Mouse (Mus musculus): ENCODE results near the gene Edem3. TPM values are rescaled to one million over a fixed set of nuclear protein-coding genes. Genes with fewer than 3 reads are reported as not detected.

Edem3 gene
- 18.6 and 20.1 TPM in 2 replicates for polyA plus RNA-seq (2014; fragmentation: Nextera tagmentation; extraction: Ambion mirVana)

GRCm38 (mm10) chr1:151754881-151755659 is at the start of gene Edem3:
Edem3 (plus strand) TSS chr1:151755371.
- peak within 1 kb of the TSS; percentile 95 for H3K4me2 ChIP-seq (replicated peaks; ENCODE audit: low read depth, low read length)
- peak; percentile 99 for ATAC-seq (ENCODE audit: insufficient number of reproducible peaks, insufficient read depth, low FRiP score, low read depth)
- no peaks in the 10 kb centered on the region for H3K9me3 ChIP-seq (ENCODE audit: control insufficient read depth, low read depth, low read length)
- H3K4me3 ChIP-seq (ENCODE audit: low read depth, low read length), result peak within 1 kb of the TSS; percentile 74
- peak within 1 kb of the TSS; percentile 80; the same call in 1 of the 2 replicates for H3K27ac ChIP-seq (ENCODE audit: low read length)
- H3K9ac ChIP-seq (replicated peaks; ENCODE audit: low read depth, low read length), result peak within 1 kb of the TSS; percentile 56
- no peaks in the 10 kb centered on the region for H3K27me3 ChIP-seq (ENCODE audit: control insufficient read depth, insufficient read depth, low read length)
- H3K4me1 ChIP-seq (ENCODE audit: control insufficient read depth, insufficient read depth, low read length), result peaks cover 11% of the 10 kb centered on the region
- WGBS, result under 1% methylated on average over 64 of the region's 64 CpGs
- no peaks in the 10 kb centered on the region for H3K36me3 ChIP-seq (ENCODE audit: control insufficient read depth, insufficient read depth, low read length)

- no peaks in the 10 kb centered on the region for H3K27me3 ChIP-seq (ENCODE audit: control insufficient read depth, insufficient read depth, low read length)
- WGBS, result 27% methylated on average over 11 of the region's 11 CpGs
- ATAC-seq (ENCODE audit: insufficient number of reproducible peaks, insufficient read depth, low FRiP score, low read depth), result peak; percentile 65; the same call in 1 of the 2 replicates
Observed at GRCm38 (mm10) chr1:151705723-151706396, 49.3 kb upstream of the Edem3 start.

GRCm38 (mm10) chr1:151706397-151706752 is 48.8 kb upstream of the Edem3 start:
- H3K36me3 ChIP-seq (ENCODE audit: control insufficient read depth, insufficient read depth, low read length), result no peaks in the 10 kb centered on the region
- no peaks in the 10 kb centered on the region for H3K9me3 ChIP-seq (ENCODE audit: control insufficient read depth, low read depth, low read length)
- no peak overlapping the region for H3K27ac ChIP-seq (ENCODE audit: low read length)
- no peak overlapping the region for H3K4me3 ChIP-seq (ENCODE audit: low read depth, low read length)
- H3K4me1 ChIP-seq (ENCODE audit: control insufficient read depth, insufficient read depth, low read length), result peaks cover 14% of the 10 kb centered on the region; the same call in 1 of the 2 replicates
- no peak overlapping the region for H3K4me2 ChIP-seq (replicated peaks; ENCODE audit: low read depth, low read length)
- no peaks in the 10 kb centered on the region for H3K27me3 ChIP-seq (ENCODE audit: control insufficient read depth, insufficient read depth, low read length)
- H3K9ac ChIP-seq (replicated peaks; ENCODE audit: low read depth, low read length), result no peak overlapping the region
- 76% methylated on average over 3 of the region's 3 CpGs for WGBS
- ATAC-seq (ENCODE audit: insufficient number of reproducible peaks, insufficient read depth, low FRiP score, low read depth), result no peak

More at GRCm38 (mm10) chr1:151705723-151706396, 49.3 kb upstream of the Edem3 start:
- H3K27ac ChIP-seq (ENCODE audit: low read length), result no peak overlapping the region
- no peak overlapping the region for H3K4me2 ChIP-seq (replicated peaks; ENCODE audit: low read depth, low read length)
- H3K9ac ChIP-seq (replicated peaks; ENCODE audit: low read depth, low read length), result no peak overlapping the region
- H3K36me3 ChIP-seq (ENCODE audit: control insufficient read depth, insufficient read depth, low read length), result no peaks in the 10 kb centered on the region
- no peak overlapping the region for H3K4me3 ChIP-seq (ENCODE audit: low read depth, low read length)
- no peaks in the 10 kb centered on the region for H3K9me3 ChIP-seq (ENCODE audit: control insufficient read depth, low read depth, low read length)
- peaks cover 12% of the 10 kb centered on the region; the same call in 1 of the 2 replicates for H3K4me1 ChIP-seq (ENCODE audit: control insufficient read depth, insufficient read depth, low read length)

- 30% methylated on average over 13 of the region's 13 CpGs for WGBS
- H3K9me3 ChIP-seq (ENCODE audit: control insufficient read depth, low read depth, low read length), result no peaks in the 10 kb centered on the region
- peaks cover 14% of the 10 kb centered on the region; the same call in 1 of the 2 replicates for H3K4me1 ChIP-seq (ENCODE audit: control insufficient read depth, insufficient read depth, low read length)
- H3K27me3 ChIP-seq (ENCODE audit: control insufficient read depth, insufficient read depth, low read length), result no peaks in the 10 kb centered on the region
- peak; percentile 61; the same call in 1 of the 2 replicates for ATAC-seq (ENCODE audit: insufficient number of reproducible peaks, insufficient read depth, low FRiP score, low read depth)
- peak overlapping the region; percentile 18; the same call in 1 of the 2 replicates for H3K27ac ChIP-seq (ENCODE audit: low read length)
- H3K36me3 ChIP-seq (ENCODE audit: control insufficient read depth, insufficient read depth, low read length), result no peaks in the 10 kb centered on the region
- H3K9ac ChIP-seq (replicated peaks; ENCODE audit: low read depth, low read length), result no peak overlapping the region
- no peak overlapping the region for H3K4me2 ChIP-seq (replicated peaks; ENCODE audit: low read depth, low read length)
- H3K4me3 ChIP-seq (ENCODE audit: low read depth, low read length), result no peak overlapping the region
Observed at GRCm38 (mm10) chr1:151708966-151709733, 46.0 kb upstream of the Edem3 start.

- no peaks in the 10 kb centered on the region for H3K36me3 ChIP-seq (ENCODE audit: control insufficient read depth, insufficient read depth, low read length)
- 38% methylated on average over 2 of the region's 2 CpGs for WGBS
- ATAC-seq (ENCODE audit: insufficient number of reproducible peaks, insufficient read depth, low FRiP score, low read depth), result no peak; the same call in 1 of the 2 replicates
- no peaks in the 10 kb centered on the region for H3K27me3 ChIP-seq (ENCODE audit: control insufficient read depth, insufficient read depth, low read length)
- H3K27ac ChIP-seq (ENCODE audit: low read length), result peak overlapping the region; percentile 18; the same call in 1 of the 2 replicates
- no peak overlapping the region for H3K4me3 ChIP-seq (ENCODE audit: low read depth, low read length)
- H3K4me1 ChIP-seq (ENCODE audit: control insufficient read depth, insufficient read depth, low read length), result peaks cover 14% of the 10 kb centered on the region; the same call in 1 of the 2 replicates
- H3K4me2 ChIP-seq (replicated peaks; ENCODE audit: low read depth, low read length), result no peak overlapping the region
- H3K9me3 ChIP-seq (ENCODE audit: control insufficient read depth, low read depth, low read length), result no peaks in the 10 kb centered on the region
- H3K9ac ChIP-seq (replicated peaks; ENCODE audit: low read depth, low read length), result no peak overlapping the region
Observed at GRCm38 (mm10) chr1:151709734-151710022, 45.5 kb upstream of the Edem3 start.

- H3K4me1 ChIP-seq (ENCODE audit: control insufficient read depth, insufficient read depth, low read length), result peaks cover 14% of the 10 kb centered on the region; the same call in 1 of the 2 replicates
Observed at GRCm38 (mm10) chr1:151710424-151711055, 44.6 kb upstream of the Edem3 start.

GRCm38 (mm10) chr1:151711062-151711461 is 44.1 kb upstream of the Edem3 start:
- no peak for ATAC-seq (ENCODE audit: insufficient number of reproducible peaks, insufficient read depth, low FRiP score, low read depth)
- no peaks in the 10 kb centered on the region for H3K27me3 ChIP-seq (ENCODE audit: control insufficient read depth, insufficient read depth, low read length)
- 70% methylated on average over 7 of the region's 7 CpGs for WGBS

More at GRCm38 (mm10) chr1:151710424-151711055, 44.6 kb upstream of the Edem3 start:
- Histone ChIP-seq H3K27me3 (ENCODE audit: control insufficient read depth, insufficient read depth, low read length) (no peaks in the 10 kb centered on the region), H3K4me2 (replicated peaks; ENCODE audit: low read depth, low read length) (no peak overlapping the region), H3K9ac (replicated peaks; ENCODE audit: low read depth, low read length) (no peak overlapping the region), H3K9me3 (ENCODE audit: control insufficient read depth, low read depth, low read length) (no peaks in the 10 kb centered on the region), H3K27ac (ENCODE audit: low read length) (no peak overlapping the region; the same call in 1 of the 2 replicates), H3K4me3 (ENCODE audit: low read depth, low read length) (no peak overlapping the region), H3K36me3 (ENCODE audit: control insufficient read depth, insufficient read depth, low read length) (no peaks in the 10 kb centered on the region)
- ATAC-seq (ENCODE audit: insufficient number of reproducible peaks, insufficient read depth, low FRiP score, low read depth), result no peak
- WGBS, result 47% methylated on average over 5 of the region's 5 CpGs

More at GRCm38 (mm10) chr1:151711062-151711461, 44.1 kb upstream of the Edem3 start:
- no peaks in the 10 kb centered on the region for H3K36me3 ChIP-seq (ENCODE audit: control insufficient read depth, insufficient read depth, low read length)
- H3K4me2 ChIP-seq (replicated peaks; ENCODE audit: low read depth, low read length), result no peak overlapping the region
- H3K9ac ChIP-seq (replicated peaks; ENCODE audit: low read depth, low read length), result no peak overlapping the region
- H3K4me3 ChIP-seq (ENCODE audit: low read depth, low read length), result no peak overlapping the region
- no peak overlapping the region; the same call in 1 of the 2 replicates for H3K27ac ChIP-seq (ENCODE audit: low read length)
- no peaks in the 10 kb centered on the region for H3K9me3 ChIP-seq (ENCODE audit: control insufficient read depth, low read depth, low read length)
- H3K4me1 ChIP-seq (ENCODE audit: control insufficient read depth, insufficient read depth, low read length), result peaks cover 14% of the 10 kb centered on the region; the same call in 1 of the 2 replicates

All from stomach, embryonic 14.5 days (tissue).